Mouse (Mus musculus) heart, embryonic 13.5 days (tissue): ENCODE measurements around the gene Tdgf1. TPM values are rescaled to one million over a fixed set of nuclear protein-coding genes. Genes with fewer than 3 reads are reported as not detected.

Source experiments
- ATAC-seq: fragments of 200-750 bp; cut with Nextera tagmentation; 2 replicates; pipeline ENCODE4 v1.8.0; 2017; ENCODE audit warnings: moderate TSS enrichment; ENCODE audit not compliant: insufficient number of reproducible peaks, low FRiP score, low TSS enrichment; ENCODE audit errors: extremely low read depth
- H3K27ac ChIP-seq: fragments of 300-500 bp; sonication (generic); replicated peaks from 2 replicates; pipeline ENCODE4 v1.5.1; 2015; ENCODE audit warnings: moderate library complexity, mild to moderate bottlenecking, inconsistent platforms
- H3K27me3 ChIP-seq: fragments of 300-500 bp; sonication (generic); replicated peaks from 2 replicates; pipeline ENCODE4 v1.6.1; 2015; ENCODE audit warnings: mild to moderate bottlenecking, inconsistent platforms
- H3K36me3 ChIP-seq: fragments of 300-500 bp; sonication (generic); 2 replicates; pipeline ENCODE4 v1.6.1; 2015; ENCODE audit warnings: mild to moderate bottlenecking, inconsistent platforms
- H3K4me1 ChIP-seq: fragments of 300-500 bp; sonication (generic); 2 replicates; pipeline ENCODE4 v1.6.1; 2015; ENCODE audit warnings: inconsistent platforms
- H3K4me2 ChIP-seq: fragments of 300-500 bp; sonication (generic); 2 replicates; pipeline ENCODE4 v1.6.1; 2015; ENCODE audit warnings: inconsistent platforms, mild to moderate bottlenecking, moderate library complexity
- H3K4me3 ChIP-seq: fragments of 300-500 bp; sonication (generic); 2 replicates; pipeline ENCODE4 v1.5.1; 2015; ENCODE audit warnings: moderate library complexity, mild to moderate bottlenecking, inconsistent platforms
- H3K9ac ChIP-seq: fragments of 300-500 bp; sonication (generic); 2 replicates; pipeline ENCODE4 v1.6.1; 2015; ENCODE audit warnings: inconsistent platforms, mild to moderate bottlenecking, moderate library complexity
- H3K9me3 ChIP-seq: fragments of 300-500 bp; sonication (generic); 2 replicates; pipeline ENCODE4 v1.6.1; 2016; ENCODE audit warnings: inconsistent platforms
- WGBS: fragments of 180-500 bp; shearing (Covaris S2); methylation state at CpG from one replicate; pipeline ENCODE4 v1.1.7; 2015; ENCODE audit warnings: mixed read lengths; 5-methylcytosine and 5-hydroxymethylcytosine counted together
- polyA plus RNA-seq: library from polyadenylated mRNA; unstranded; fragments of >200 nt; fragmentation: Nextera tagmentation; extraction: Ambion mirVana; gene quantifications from 2 replicates; pipeline ENCODE4 v1.2.1, GENCODE M21; 2015

Tdgf1 gene
- polyA plus RNA-seq, 1 experiment from 2014 or later, result not detected

DNA sequence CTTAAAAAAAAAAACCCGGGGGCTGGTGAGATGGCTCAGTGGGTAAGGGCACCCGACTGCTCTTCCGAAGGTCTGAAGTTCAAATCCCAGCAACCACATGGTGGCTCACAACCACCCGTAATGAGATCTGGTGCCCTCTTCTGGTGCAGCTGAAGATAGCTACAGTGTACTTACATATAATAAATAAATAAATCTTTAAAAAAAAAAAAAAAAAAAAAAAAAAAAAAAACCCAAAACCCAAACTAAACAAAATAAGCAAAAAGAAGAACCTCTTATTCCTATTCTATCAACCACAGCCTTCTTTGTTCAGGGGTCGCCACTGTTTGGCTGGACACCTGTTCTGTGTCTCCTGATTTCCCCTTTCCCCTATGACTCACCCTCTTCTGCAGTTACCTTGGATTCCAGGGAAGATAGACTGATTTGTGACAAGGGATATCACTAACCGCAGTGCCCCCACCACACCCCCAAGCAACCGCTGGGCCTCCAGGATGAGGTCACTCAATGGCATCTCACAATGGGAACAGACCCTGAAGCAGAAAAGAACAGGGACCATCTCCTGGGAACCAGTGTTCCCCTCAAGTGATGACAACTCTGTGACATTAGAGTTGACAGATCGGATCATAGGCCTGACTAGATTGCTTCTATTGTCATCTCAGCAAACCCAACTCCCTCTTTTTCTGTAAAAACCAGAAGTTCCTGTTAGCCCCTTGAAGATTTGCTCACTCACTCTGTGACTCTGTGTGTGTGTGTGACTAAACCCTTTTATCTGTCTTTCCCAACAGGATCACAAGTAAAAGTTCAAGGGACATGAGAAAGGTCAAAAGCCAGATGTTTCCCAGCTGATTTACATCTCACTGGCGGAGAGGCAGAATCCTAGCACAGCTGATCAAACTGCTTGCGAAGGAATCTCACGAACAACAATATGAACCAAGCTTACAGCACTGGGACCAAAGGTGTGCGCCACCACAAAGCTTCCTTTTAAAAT is 8.2 kb downstream of the Tdgf1 start:
- 63% methylated on average over 12 of the region's 12 CpGs for WGBS
- no peak for ATAC-seq
- no peak overlapping the region for H3K4me2 ChIP-seq

GRCm38 (mm10) chr9:110935941-110936340 is 10.0 kb downstream of the Tdgf1 start:
- Histone ChIP-seq H3K4me1 (no peaks in the 10 kb centered on the region), H3K36me3 (no peaks in the 10 kb centered on the region), H3K9me3 (no peaks in the 10 kb centered on the region), H3K9ac (no peak overlapping the region), H3K27ac (no peak overlapping the region), H3K4me3 (no peak overlapping the region), H3K27me3 (no peaks in the 10 kb centered on the region), H3K4me2 (no peak overlapping the region)
- ATAC-seq, result no peak
- WGBS, result 83% methylated on average over 7 of the region's 7 CpGs

More for the DNA sequence above, 8.2 kb downstream of the Tdgf1 start:
- Histone ChIP-seq H3K9me3 (no peaks in the 10 kb centered on the region), H3K4me1 (no peaks in the 10 kb centered on the region), H3K36me3 (no peaks in the 10 kb centered on the region), H3K27ac (no peak overlapping the region), H3K4me3 (no peak overlapping the region), H3K27me3 (no peaks in the 10 kb centered on the region), H3K9ac (no peak overlapping the region)

GRCm38 (mm10) chr9:110933850-110934437 is 12.0 kb downstream of the Tdgf1 start:
- Histone ChIP-seq H3K27ac (no peak overlapping the region), H3K27me3 (no peaks in the 10 kb centered on the region), H3K9me3 (no peaks in the 10 kb centered on the region), H3K36me3 (no peaks in the 10 kb centered on the region), H3K4me1 (no peaks in the 10 kb centered on the region), H3K9ac (no peak overlapping the region), H3K4me3 (no peak overlapping the region), H3K4me2 (no peak overlapping the region)
- 70% methylated on average over 12 of the region's 12 CpGs for WGBS
- ATAC-seq, result no peak

DNA sequence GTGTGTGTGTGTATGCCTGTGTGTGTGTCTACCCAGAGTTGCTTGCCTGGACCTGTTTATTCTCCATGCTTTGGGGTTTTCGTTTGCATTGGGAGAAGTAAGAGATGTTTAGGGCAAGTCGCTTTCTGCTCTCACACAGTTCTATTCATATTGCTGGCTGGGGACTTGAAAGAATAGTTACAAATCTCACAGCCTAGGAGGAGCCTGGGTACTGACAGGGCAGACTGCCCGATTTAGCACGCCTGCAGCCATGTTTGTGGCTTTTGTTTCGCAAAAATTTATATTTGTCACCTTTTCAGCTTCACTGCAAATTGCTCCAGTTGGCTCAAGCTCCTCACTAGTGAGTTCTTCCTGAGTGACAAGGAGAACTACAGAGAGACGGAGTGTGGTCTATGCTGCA is 14.4 kb downstream of the Tdgf1 start:
- H3K36me3 ChIP-seq, result no peaks in the 10 kb centered on the region
- H3K27me3 ChIP-seq, result no peaks in the 10 kb centered on the region
- no peak overlapping the region for H3K9ac ChIP-seq
- H3K4me2 ChIP-seq, result no peak overlapping the region
- no peaks in the 10 kb centered on the region for H3K9me3 ChIP-seq
- ATAC-seq, result no peak
- H3K4me3 ChIP-seq, result no peak overlapping the region
- no peaks in the 10 kb centered on the region; the same call in 1 of the 2 replicates for H3K4me1 ChIP-seq
- 79% methylated on average over 6 of the region's 6 CpGs for WGBS
- no peak overlapping the region for H3K27ac ChIP-seq

DNA sequence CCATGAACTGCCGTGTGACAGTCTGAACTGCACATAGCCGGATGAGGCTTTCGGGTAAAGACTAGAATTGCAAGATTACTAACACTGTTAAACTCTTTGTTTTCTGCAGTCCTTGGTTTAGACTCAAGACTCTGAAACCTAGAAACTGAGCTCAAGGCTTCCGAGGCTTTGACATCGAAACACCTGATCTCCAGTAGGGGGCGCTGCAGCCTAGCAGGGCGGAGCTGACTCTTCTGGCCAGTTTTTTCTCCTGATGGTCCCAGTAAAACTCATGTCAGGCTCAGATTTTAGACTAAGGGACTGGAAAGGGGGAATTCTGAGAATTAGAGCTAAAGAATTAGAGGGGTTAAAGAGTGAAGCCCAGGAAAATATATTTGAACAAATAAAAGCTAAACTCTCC is 23.2 kb downstream of the Tdgf1 start:
- no peak overlapping the region for H3K27ac ChIP-seq
- 8% methylated on average over 7 of the region's 7 CpGs for WGBS
- no peaks in the 10 kb centered on the region for H3K9me3 ChIP-seq
- H3K4me1 ChIP-seq, result no peaks in the 10 kb centered on the region; the same call in 1 of the 2 replicates
- H3K27me3 ChIP-seq, result 0 out of 2 replicates have a peak, but pooled peaks cover 2% of the 10 kb centered on the region
- no peaks in the 10 kb centered on the region for H3K36me3 ChIP-seq
- no peak overlapping the region for H3K4me3 ChIP-seq
- ATAC-seq, result no peak
- H3K4me2 ChIP-seq, result 0 out of 2 replicates have a peak overlapping the region, but pooled peaks have one; percentile 34
- H3K9ac ChIP-seq, result peak overlapping the region; percentile 37; the same call in 1 of the 2 replicates

DNA sequence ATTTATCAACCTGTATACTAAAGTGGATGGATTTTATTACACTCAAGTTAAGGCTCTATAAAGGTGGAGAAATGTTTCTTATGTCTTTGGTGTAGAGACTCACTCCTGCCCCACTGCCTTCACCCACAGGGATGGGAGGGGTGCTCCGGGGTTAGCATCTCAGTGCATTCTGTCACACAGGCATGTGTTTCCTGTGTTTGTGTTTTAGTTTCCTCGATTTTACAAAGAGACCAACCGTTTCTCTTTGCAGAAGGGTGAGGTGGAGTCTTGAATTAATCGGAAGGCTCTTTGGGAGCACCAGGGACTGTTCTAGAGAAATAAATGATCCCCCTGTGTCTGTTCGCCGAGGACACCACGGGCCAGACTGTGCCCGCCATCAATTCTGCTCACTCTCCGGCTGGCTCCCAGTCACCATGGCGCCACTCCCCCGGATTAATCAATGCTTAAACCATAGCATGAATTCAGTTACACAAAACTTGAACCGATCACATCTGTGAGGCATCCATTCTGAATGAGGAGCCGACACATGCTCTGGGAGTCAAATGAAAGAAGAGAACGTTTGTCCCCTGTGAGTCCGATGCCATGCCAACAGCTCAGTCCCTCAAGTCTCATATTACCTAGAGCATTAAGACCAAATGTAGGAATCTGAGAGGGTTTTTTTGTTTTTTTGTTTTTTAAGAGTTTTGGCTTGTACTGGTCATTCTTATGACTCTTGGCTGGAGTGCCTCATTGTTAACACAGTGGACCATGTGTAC is 25.1 kb downstream of the Tdgf1 start:
- Histone ChIP-seq H3K4me2 (no peak overlapping the region), H3K4me1 (no peaks in the 10 kb centered on the region), H3K9me3 (no peaks in the 10 kb centered on the region), H3K9ac (no peak overlapping the region), H3K27me3 (0 out of 2 replicates have a peak, but pooled peaks cover 2% of the 10 kb centered on the region), H3K4me3 (no peak overlapping the region), H3K27ac (no peak overlapping the region), H3K36me3 (no peaks in the 10 kb centered on the region)
- no peak for ATAC-seq
- WGBS, result 67% methylated on average over 15 of the region's 15 CpGs

- no peaks in the 10 kb centered on the region for H3K27me3 ChIP-seq
- H3K4me2 ChIP-seq, result no peak within 1 kb of the TSS
- no peak for ATAC-seq
- WGBS, result 75% methylated on average over 7 of the region's 7 CpGs
- H3K4me1 ChIP-seq, result peaks cover 3% of the 10 kb centered on the region; the same call in 1 of the 2 replicates
- H3K4me3 ChIP-seq, result no peak within 1 kb of the TSS
- no peak within 1 kb of the TSS for H3K9ac ChIP-seq
- no peaks in the 10 kb centered on the region for H3K36me3 ChIP-seq
- H3K9me3 ChIP-seq, result no peaks in the 10 kb centered on the region
- H3K27ac ChIP-seq, result no peak within 1 kb of the TSS
These were observed 29.2 kb downstream of the Tdgf1 start, which contains the start of gene Fam240a for GRCm38 (mm10) chr9:110916786-110917185. Fam240a (minus strand) TSS chr9:110916861.

DNA sequence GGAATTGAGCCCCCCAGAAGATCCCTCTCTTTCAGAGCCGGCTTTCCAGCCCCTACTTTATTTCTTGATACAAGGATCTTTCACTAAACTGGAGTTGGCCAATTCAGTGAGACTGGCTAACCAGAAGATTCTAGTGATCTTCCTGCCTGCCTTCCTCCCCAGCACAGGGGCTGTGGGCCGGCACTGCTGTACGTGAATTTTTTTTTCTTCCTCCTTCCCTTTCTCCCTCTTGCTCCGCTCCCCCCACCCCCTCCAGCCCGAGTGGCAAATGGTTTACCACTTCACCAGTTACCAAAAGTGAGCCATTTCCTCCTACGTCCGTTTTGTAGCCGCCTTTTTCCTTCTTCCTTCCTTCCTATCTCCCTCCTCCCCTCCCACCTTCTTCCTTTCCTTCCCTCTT is 30.5 kb downstream of the Tdgf1 start:
- H3K36me3 ChIP-seq, result no peaks in the 10 kb centered on the region
- ATAC-seq, result no peak
- H3K4me3 ChIP-seq, result no peak overlapping the region
- no peaks in the 10 kb centered on the region for H3K9me3 ChIP-seq
- H3K4me1 ChIP-seq, result peaks cover 3% of the 10 kb centered on the region; the same call in 1 of the 2 replicates
- H3K27me3 ChIP-seq, result no peaks in the 10 kb centered on the region
- no peak overlapping the region for H3K27ac ChIP-seq
- WGBS, result 58% methylated on average over 8 of the region's 8 CpGs
- H3K9ac ChIP-seq, result no peak overlapping the region
- H3K4me2 ChIP-seq, result no peak overlapping the region

DNA sequence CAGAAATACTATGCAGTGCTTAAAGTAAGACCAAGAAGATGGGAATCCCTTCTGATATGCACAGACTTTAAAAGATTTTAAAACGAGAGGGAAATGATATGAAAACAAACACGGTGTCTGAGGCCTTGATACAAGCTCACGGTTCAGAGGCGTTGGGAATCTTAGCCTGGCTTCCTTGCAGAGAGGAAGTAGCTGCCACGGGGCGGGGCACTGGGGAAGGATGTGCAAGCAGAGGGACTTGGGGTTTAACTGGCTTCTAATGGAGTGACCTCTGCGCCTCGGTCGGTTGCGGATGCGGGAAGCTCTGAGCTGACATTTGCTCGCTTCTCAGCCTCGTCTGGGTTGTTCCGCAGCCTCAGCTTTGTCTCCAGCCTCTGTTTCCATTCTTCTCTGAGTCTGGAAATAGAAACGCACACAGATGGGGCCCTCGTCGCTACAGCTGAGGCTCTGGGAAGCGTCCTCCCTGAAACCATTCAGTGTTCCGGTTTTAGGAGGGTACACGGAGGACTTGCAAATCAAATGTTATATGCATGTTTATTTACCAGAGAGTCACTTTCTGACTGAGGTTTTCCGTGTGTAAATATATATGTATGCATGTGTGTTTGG is 31.2 kb downstream of the Tdgf1 start:
- Histone ChIP-seq H3K36me3 (no peaks in the 10 kb centered on the region), H3K9me3 (no peaks in the 10 kb centered on the region), H3K27me3 (no peaks in the 10 kb centered on the region), H3K9ac (no peak overlapping the region), H3K4me1 (peaks cover 3% of the 10 kb centered on the region; the same call in 1 of the 2 replicates), H3K4me3 (no peak overlapping the region), H3K27ac (no peak overlapping the region), H3K4me2 (peak overlapping the region; percentile 38; the same call in 1 of the 2 replicates)
- WGBS, result 41% methylated on average over 21 of the region's 21 CpGs
- ATAC-seq, result no peak

- WGBS, result 64% methylated on average over 6 of the region's 6 CpGs
- Histone ChIP-seq H3K9me3 (peaks cover 4% of the 10 kb centered on the region; the same call in 1 of the 2 replicates), H3K4me3 (no peak overlapping the region), H3K9ac (no peak overlapping the region), H3K27ac (no peak overlapping the region), H3K36me3 (no peaks in the 10 kb centered on the region), H3K27me3 (no peaks in the 10 kb centered on the region), H3K4me2 (no peak overlapping the region), H3K4me1 (no peaks in the 10 kb centered on the region)
- ATAC-seq, result no peak
These were observed 36.5 kb downstream of the Tdgf1 start for GRCm38 (mm10) chr9:110909371-110909967.
